Mouse (Mus musculus) gastrocnemius, adult 18-20 months (tissue): ENCODE measurements around the gene Gm28053. TPM values are rescaled to one million over a fixed set of nuclear protein-coding genes. Genes with fewer than 3 reads are reported as not detected.
"Not testable (repeated sequence)": the region's sequence is repeated elsewhere in the genome, so short reads cannot be mapped to it uniquely, and the experiment has no call there.

Experiments
- DNase-seq: peaks from one replicate; pipeline ENCODE4 v3.0.0; 2021; ENCODE audit warnings: low spot score
- long read RNA-seq, 2 experiments: library from polyadenylated mRNA; stranded (forward); transcript quantifications; one replicate each; pipeline ENCODE4 v2.0.0; 2021
- total RNA-seq, 2 experiments: library from RNA; stranded (reverse); gene quantifications; 2 replicates each; pipeline ENCODE4 v1.2.3; 2021

The Gm28053 gene
- total RNA-seq = 1 to 10 TPM in 1 of 2 experiments, not detected in 1; 2.7 TPM
- long read RNA-seq, experiment 1 = 0 reads
- long read RNA-seq, experiment 2 = 0 reads

GRCm38 (mm10) chr6:48718455-48718854 lies at the start of gene Gm28053, which contains the start of gene Gimap7:
Gene Gm28053, plus strand, starts transcription at chr6:48718607.
Gene Gimap7, plus strand, starts transcription at chr6:48718621.
- no peak for DNase-seq

GRCm38 (mm10) chr6:48669446-48669969 lies 48.9 kb upstream of the Gm28053 start:
- no peak for DNase-seq

GRCm38 (mm10) chr6:48674291-48675058 lies 43.9 kb upstream of the Gm28053 start:
- DNase-seq = no peak

GRCm38 (mm10) chr6:48675400-48675930 lies 42.9 kb upstream of the Gm28053 start:
- no peak for DNase-seq

GRCm38 (mm10) chr6:48675931-48676859 lies 42.2 kb upstream of the Gm28053 start, which contains the start of gene Gimap9:
Gene Gimap9, plus strand, starts transcription at chr6:48676129.
- DNase-seq = no peak

- DNase-seq = no peak
Observed at GRCm38 (mm10) chr6:48676860-48677415, 41.5 kb upstream of the Gm28053 start.

GRCm38 (mm10) chr6:48677492-48678345 lies 40.7 kb upstream of the Gm28053 start:
- DNase-seq = no peak

- no peak for DNase-seq
Observed at GRCm38 (mm10) chr6:48678391-48678790, 40.0 kb upstream of the Gm28053 start.

- DNase-seq = no peak
Observed at GRCm38 (mm10) chr6:48679701-48680100, 38.7 kb upstream of the Gm28053 start.

GRCm38 (mm10) chr6:48680421-48680820 lies 38.0 kb upstream of the Gm28053 start:
- no peak for DNase-seq

GRCm38 (mm10) chr6:48681472-48682090 lies 36.8 kb upstream of the Gm28053 start:
- DNase-seq = no peak

- no peak for DNase-seq
Observed at GRCm38 (mm10) chr6:48682271-48682670, 36.1 kb upstream of the Gm28053 start.

GRCm38 (mm10) chr6:48683263-48683821 lies 35.1 kb upstream of the Gm28053 start:
- not testable (repeated sequence) for DNase-seq

GRCm38 (mm10) chr6:48684319-48684718 lies 34.1 kb upstream of the Gm28053 start, which contains the start of gene Gimap4:
Gene Gimap4, plus strand, starts transcription at chr6:48684549.
- no peak for DNase-seq

GRCm38 (mm10) chr6:48684806-48685205 lies 33.6 kb upstream of the Gm28053 start:
- no peak for DNase-seq

- no peak for DNase-seq
Observed at GRCm38 (mm10) chr6:48685251-48685650, 33.2 kb upstream of the Gm28053 start.

GRCm38 (mm10) chr6:48685694-48686665 lies 32.4 kb upstream of the Gm28053 start:
- no peak for DNase-seq

GRCm38 (mm10) chr6:48687077-48687476 lies 31.3 kb upstream of the Gm28053 start:
- no peak for DNase-seq
